Mouse (Mus musculus) megakaryocyte progenitor cell, adult 5-6 weeks (primary cell): Measurements from ENCODE around the gene Spata17. TPM values are rescaled to one million over a fixed set of nuclear protein-coding genes. Genes with fewer than 3 reads are reported as not detected.
"Not testable (repeated sequence)": the region's sequence is repeated elsewhere in the genome, so short reads cannot be mapped to it uniquely, and the experiment has no call there.

ENCODE experiments used
- ATAC-seq: replicated peaks from 2 replicates; pipeline ENCODE4 v1.8.0; 2016; ENCODE audit warnings: mild to moderate bottlenecking, moderate TSS enrichment, inconsistent platforms; ENCODE audit not compliant: poor library complexity
- total RNA-seq, 2 experiments: library from RNA; stranded (forward) in 1 of 2; stranded (reverse) in 1 of 2; fragments of 157-497, 149-512 nt in 1 of 2; fragments of 200-1000 nt in 1 of 2; gene quantifications; 2 replicates each; pipeline versions ENCODE4 v1.2.3 to v1.2.4; 2015 to 2017

The Spata17 gene
- total RNA-seq, 2 experiments from 2014 or later, result 2.2 TPM; not detected in 1

- ATAC-seq, result no peak
Measured at GRCm38 (mm10) chr1:187178546-187178945, 36.7 kb downstream of the Spata17 start.

- no peak for ATAC-seq
Measured at GRCm38 (mm10) chr1:187175991-187176390, 39.3 kb downstream of the Spata17 start.

- no peak for ATAC-seq
Measured at GRCm38 (mm10) chr1:187170361-187170760, 44.9 kb downstream of the Spata17 start.

GRCm38 (mm10) chr1:187169646-187170045 lies 45.6 kb downstream of the Spata17 start:
- no peak for ATAC-seq

GRCm38 (mm10) chr1:187163571-187163970 lies 51.7 kb downstream of the Spata17 start:
- ATAC-seq, result no peak

GRCm38 (mm10) chr1:187155658-187156057 lies 59.6 kb downstream of the Spata17 start:
- ATAC-seq, result no peak

GRCm38 (mm10) chr1:187153681-187154080 lies 61.6 kb downstream of the Spata17 start:
- no peak for ATAC-seq

- ATAC-seq, result no peak
Measured at GRCm38 (mm10) chr1:187152571-187152970, 62.7 kb downstream of the Spata17 start.

GRCm38 (mm10) chr1:187142984-187143383 lies 72.3 kb downstream of the Spata17 start:
- ATAC-seq, result peak; percentile 11; the same call in 1 of the 2 replicates

GRCm38 (mm10) chr1:187137426-187137825 lies 77.8 kb downstream of the Spata17 start:
- ATAC-seq, result peak; percentile 94

GRCm38 (mm10) chr1:187135887-187136286 lies 79.4 kb downstream of the Spata17 start:
- ATAC-seq, result no peak

- no peak for ATAC-seq
Measured at GRCm38 (mm10) chr1:187133841-187134240, 81.4 kb downstream of the Spata17 start.

GRCm38 (mm10) chr1:187132348-187132747 lies 82.9 kb downstream of the Spata17 start:
- ATAC-seq, result no peak

GRCm38 (mm10) chr1:187127548-187127947 lies 87.7 kb downstream of the Spata17 start:
- not testable (repeated sequence) for ATAC-seq

GRCm38 (mm10) chr1:187125733-187126132 lies 89.5 kb downstream of the Spata17 start:
- no peak for ATAC-seq

GRCm38 (mm10) chr1:187124967-187125366 lies 90.3 kb downstream of the Spata17 start:
- ATAC-seq, result no peak

GRCm38 (mm10) chr1:187119300-187119699 lies 96.0 kb downstream of the Spata17 start:
- no peak for ATAC-seq

- no peak for ATAC-seq
Measured at GRCm38 (mm10) chr1:187118108-187118507, 97.2 kb downstream of the Spata17 start.

GRCm38 (mm10) chr1:187113716-187114115 lies 101.5 kb downstream of the Spata17 start:
- no peak for ATAC-seq

GRCm38 (mm10) chr1:187102130-187102529 lies 113.1 kb downstream of the Spata17 start:
- no peak for ATAC-seq

GRCm38 (mm10) chr1:187101202-187101601 lies 114.1 kb downstream of the Spata17 start:
- ATAC-seq, result no peak

- no peak for ATAC-seq
Measured at GRCm38 (mm10) chr1:187100624-187101023, 114.6 kb downstream of the Spata17 start.

- no peak for ATAC-seq
Measured at GRCm38 (mm10) chr1:187098285-187098684, 117.0 kb downstream of the Spata17 start.

GRCm38 (mm10) chr1:187092546-187092945 lies 122.7 kb downstream of the Spata17 start:
- no peak for ATAC-seq
